Mouse (Mus musculus) heart, embryonic 14.5 days (tissue): ENCODE measurements at regions not wholly inside any gene's neighbourhood (a gene's known extent, or its start where the extent isn't known, plus 50 kb on each side); places are given as distances from the start of the nearest gene placed in this dataset.

ENCODE experiments used
- ATAC-seq: fragments of 200-750 bp; cut with Nextera tagmentation; 2 replicates; pipeline ENCODE4 v1.8.0; 2017; ENCODE audit warnings: low read depth, moderate TSS enrichment; ENCODE audit not compliant: insufficient number of reproducible peaks, insufficient read depth, low FRiP score
- H3K27ac ChIP-seq, 2 experiments: fragments of 200-500 bp in 1 of 2; fragments of 300-500 bp in 1 of 2; sonication (generic) in 1 of 2; replicated peaks in 1 of 2; 2 replicates each; pipeline ENCODE4 v1.5.1; 2012 to 2014; ENCODE audit warnings: low read depth in 2 of 2, low read length in 2 of 2, control low read depth in 1 of 2, mild to moderate bottlenecking in 1 of 2, mixed read lengths in 1 of 2; ENCODE audit not compliant: control insufficient read depth in 1 of 2, insufficient read depth in 1 of 2
- H3K27me3 ChIP-seq: fragments of 300-500 bp; sonication (generic); 2 replicates; pipeline ENCODE4 v1.6.1; 2014; ENCODE audit warnings: mild to moderate bottlenecking, low read length, control low read depth; ENCODE audit not compliant: control insufficient read depth, insufficient read depth
- H3K36me3 ChIP-seq: fragments of 300-500 bp; sonication (generic); 2 replicates; pipeline ENCODE4 v1.6.1; 2014; ENCODE audit warnings: mild to moderate bottlenecking, control low read depth, low read length, mixed read lengths; ENCODE audit not compliant: control insufficient read depth, insufficient read depth
- H3K4me1 ChIP-seq, 2 experiments: fragments of 200-500 bp in 1 of 2; fragments of 300-500 bp in 1 of 2; sonication (generic) in 1 of 2; 2 replicates each; pipeline ENCODE4 v1.6.1; 2012 to 2014; ENCODE audit warnings: low read length in 2 of 2, control low read depth in 1 of 2, mixed read lengths in 1 of 2; ENCODE audit not compliant: control insufficient read depth in 2 of 2, insufficient read depth in 2 of 2
- H3K4me2 ChIP-seq: fragments of 300-500 bp; sonication (generic); 2 replicates; pipeline ENCODE4 v1.6.1; 2014; ENCODE audit warnings: mild to moderate bottlenecking, low read length
- H3K4me3 ChIP-seq, 2 experiments: fragments of 200-500 bp in 1 of 2; fragments of 300-500 bp in 1 of 2; sonication (generic) in 1 of 2; 2 replicates each; pipeline ENCODE4 v1.5.1; 2012 to 2014; ENCODE audit warnings: low read length in 2 of 2, mild to moderate bottlenecking in 2 of 2, control low read depth in 1 of 2, low read depth in 1 of 2, moderate library complexity in 1 of 2; ENCODE audit not compliant: control insufficient read depth in 1 of 2, insufficient read depth in 1 of 2
- H3K9ac ChIP-seq: fragments of 300-500 bp; sonication (generic); 2 replicates; pipeline ENCODE4 v1.6.1; 2014; ENCODE audit warnings: mild to moderate bottlenecking, low read length
- H3K9me3 ChIP-seq: fragments of 300-500 bp; sonication (generic); 2 replicates; pipeline ENCODE4 v1.6.1; 2016; ENCODE audit warnings: low read length, control low read depth; ENCODE audit not compliant: control insufficient read depth
- whole genome bisulfite sequencing: fragments of 180-500 bp; shearing (Covaris S2); extraction: QIAGEN DNeasy Blood & Tissue Kit; methylation state at CpG from one replicate; pipeline ENCODE4 v1.1.7; 2014; 5-methylcytosine and 5-hydroxymethylcytosine counted together

DNA sequence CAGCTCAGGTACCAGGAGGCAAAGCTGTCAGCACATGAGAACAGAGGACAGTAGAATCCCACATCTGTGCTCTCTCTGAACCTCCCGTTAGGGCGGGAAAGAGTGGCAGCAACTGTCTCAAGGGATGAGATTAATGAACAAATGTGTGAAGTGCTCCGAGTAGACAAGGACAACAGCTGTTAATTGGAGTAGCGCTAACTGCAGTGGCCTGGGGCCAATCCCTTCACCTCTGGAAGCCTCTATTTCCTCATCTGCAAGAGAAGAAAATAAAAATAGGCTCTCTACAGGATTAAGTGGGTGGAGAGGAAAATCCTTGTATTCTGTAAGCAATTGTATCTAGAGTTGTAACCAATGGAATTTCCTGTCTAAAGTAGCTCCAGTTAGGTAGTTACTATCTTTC lies 122.1 kb downstream of the Bcl2l11 start:
- 26% methylated on average over 4 of the region's 4 CpGs for WGBS
- H3K9ac ChIP-seq, result no peak overlapping the region
- H3K4me2 ChIP-seq, result no peak overlapping the region
- H3K9me3 ChIP-seq, result 0 out of 2 replicates have a peak, but pooled peaks cover 4% of the 10 kb centered on the region
- H3K36me3 ChIP-seq, result no peaks in the 10 kb centered on the region
- peaks cover 12 to 13% of the 10 kb centered on the region in 2 experiments for H3K4me1 ChIP-seq
- no peaks in the 10 kb centered on the region for H3K27me3 ChIP-seq
- H3K4me3 ChIP-seq, result no peak overlapping the region
- no peak overlapping the region for H3K27ac ChIP-seq
- ATAC-seq, result no peak

DNA sequence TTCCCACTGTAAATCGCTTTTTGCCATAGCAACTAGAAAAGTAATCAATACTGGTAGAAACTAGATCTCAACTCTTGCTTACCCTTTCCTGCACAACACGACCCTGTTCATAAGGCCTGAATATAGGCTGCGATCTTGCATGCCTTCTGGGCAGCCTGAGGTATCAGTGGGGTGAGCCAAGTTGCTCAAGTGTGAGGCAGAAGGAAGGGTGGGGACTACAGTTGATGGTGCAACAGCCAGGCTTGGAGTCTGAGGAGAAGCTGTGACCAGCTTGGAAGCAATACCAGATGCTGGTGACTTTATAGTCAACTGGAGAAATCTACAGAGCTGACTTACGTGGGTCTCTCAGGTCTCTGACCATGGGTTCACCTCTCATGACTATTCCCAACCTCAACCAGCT lies 123.3 kb downstream of the Bcl2l11 start:
- ATAC-seq, result no peak
- H3K36me3 ChIP-seq, result no peaks in the 10 kb centered on the region
- H3K4me1 ChIP-seq, result peaks cover 12 to 13% of the 10 kb centered on the region in 2 experiments
- H3K9me3 ChIP-seq, result 0 out of 2 replicates have a peak, but pooled peaks cover 4% of the 10 kb centered on the region
- H3K4me2 ChIP-seq, result no peak overlapping the region
- no peak overlapping the region for H3K4me3 ChIP-seq
- no peak overlapping the region for H3K9ac ChIP-seq
- 91% methylated on average over 4 of the region's 4 CpGs for WGBS
- no peaks in the 10 kb centered on the region for H3K27me3 ChIP-seq
- no peak overlapping the region for H3K27ac ChIP-seq

GRCm38 (mm10) chr2:128249607-128250006 lies 123.8 kb downstream of the Bcl2l11 start:
- Histone ChIP-seq H3K27ac (no peak overlapping the region), H3K9me3 (0 out of 2 replicates have a peak, but pooled peaks cover 4% of the 10 kb centered on the region), H3K27me3 (no peaks in the 10 kb centered on the region), H3K4me3 (no peak overlapping the region), H3K9ac (no peak overlapping the region), H3K36me3 (no peaks in the 10 kb centered on the region), H3K4me2 (no peak overlapping the region), H3K4me1 (peaks cover 12 to 13% of the 10 kb centered on the region in 2 experiments)
- no peak for ATAC-seq
- 74% methylated on average over 2 of the region's 2 CpGs for WGBS

- Histone ChIP-seq H3K9ac (no peak overlapping the region), H3K9me3 (0 out of 2 replicates have a peak, but pooled peaks cover 4% of the 10 kb centered on the region), H3K4me2 (no peak overlapping the region), H3K4me3 (no peak overlapping the region), H3K27ac (no peak overlapping the region), H3K36me3 (no peaks in the 10 kb centered on the region), H3K27me3 (no peaks in the 10 kb centered on the region), H3K4me1 (peaks cover 5 to 7% of the 10 kb centered on the region in 2 experiments; a peak in 3 of 4 replicates)
- no peak for ATAC-seq
- 74% methylated on average over 4 of the region's 4 CpGs for WGBS
Observed at GRCm38 (mm10) chr2:128250841-128251240, 125.0 kb downstream of the Bcl2l11 start.

DNA sequence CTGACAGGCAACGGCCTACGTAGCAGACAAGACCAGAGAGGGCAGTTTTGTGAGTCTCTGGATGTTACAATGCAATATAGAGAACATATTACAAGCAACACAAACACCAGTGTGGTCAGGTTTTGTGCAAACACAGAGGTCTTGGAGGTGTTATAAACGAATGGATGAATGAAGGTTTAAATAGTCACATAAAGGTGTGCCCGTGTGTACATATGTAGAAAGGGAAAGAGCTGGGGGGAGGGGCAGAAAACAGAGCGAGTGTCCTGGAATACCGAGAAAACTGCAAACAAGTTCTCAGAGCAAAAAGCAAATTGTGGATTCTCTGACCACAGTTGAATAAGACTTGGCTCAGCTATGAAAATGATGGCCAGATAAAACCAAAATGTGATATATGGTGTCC lies 130.8 kb downstream of the Bcl2l11 start:
- no peak overlapping the region for H3K9ac ChIP-seq
- no peak overlapping the region for H3K4me3 ChIP-seq
- H3K36me3 ChIP-seq, result no peaks in the 10 kb centered on the region
- no peak overlapping the region for H3K4me2 ChIP-seq
- no peak overlapping the region for H3K27ac ChIP-seq
- no peaks in the 10 kb centered on the region for H3K9me3 ChIP-seq
- no peaks in the 10 kb centered on the region for H3K27me3 ChIP-seq
- H3K4me1 ChIP-seq, result no peaks in the 10 kb centered on the region
- 77% methylated on average over 6 of the region's 6 CpGs for WGBS
- no peak for ATAC-seq

GRCm38 (mm10) chr2:128257262-128257661 lies 131.4 kb downstream of the Bcl2l11 start:
- ATAC-seq, result no peak

GRCm38 (mm10) chr2:128263880-128264279 lies 138.0 kb downstream of the Bcl2l11 start:
- no peak for ATAC-seq
- no peak overlapping the region for H3K27ac ChIP-seq
- no peaks in the 10 kb centered on the region for H3K27me3 ChIP-seq
- no peaks in the 10 kb centered on the region for H3K4me1 ChIP-seq
- no peak overlapping the region for H3K4me3 ChIP-seq
- H3K36me3 ChIP-seq, result no peaks in the 10 kb centered on the region
- no peaks in the 10 kb centered on the region for H3K9me3 ChIP-seq
- no peak overlapping the region for H3K4me2 ChIP-seq
- H3K9ac ChIP-seq, result no peak overlapping the region
- WGBS, result 70% methylated on average over 3 of the region's 3 CpGs

More at GRCm38 (mm10) chr2:128257262-128257661, 131.4 kb downstream of the Bcl2l11 start:
- Histone ChIP-seq H3K36me3 (no peaks in the 10 kb centered on the region), H3K9me3 (no peaks in the 10 kb centered on the region), H3K9ac (no peak overlapping the region), H3K27ac (no peak overlapping the region), H3K4me3 (no peak overlapping the region), H3K4me1 (no peaks in the 10 kb centered on the region), H3K27me3 (no peaks in the 10 kb centered on the region), H3K4me2 (no peak overlapping the region)
- WGBS, result 78% methylated on average over 9 of the region's 9 CpGs
